ENCODE assay signal across 8 mouse cellular contexts in the genomic region with DNA sequence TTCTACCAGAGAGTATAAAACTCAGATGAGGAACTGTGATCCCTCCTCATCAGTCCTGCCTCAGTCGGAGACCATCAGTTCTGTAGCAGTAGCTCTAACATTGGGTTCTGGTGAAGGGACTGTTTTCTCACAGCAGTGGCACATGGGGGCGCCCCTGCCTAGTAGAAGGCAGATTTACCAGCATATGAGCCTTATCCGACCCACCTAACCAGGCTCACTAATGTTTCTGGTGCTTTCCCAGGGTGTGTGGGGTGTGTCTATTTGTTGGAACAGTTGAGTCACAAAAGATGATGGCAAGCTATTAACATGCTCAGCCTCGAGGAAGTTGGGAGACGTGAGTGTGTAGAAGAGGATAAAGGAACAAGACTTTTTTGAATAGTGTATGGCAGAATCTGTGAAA.
DNase-seq lines count a peak whose midpoint lies in the region; ATAC-seq lines count a peak whose summit lies in the region.

No protein-coding gene starts in this region.

- H3K27ac ChIP-seq in hindbrain, embryonic 14.5 days: no peak overlapping the region
- H3K27ac ChIP-seq in neural tube, embryonic 13.5 days (replicated peaks): no peak overlapping the region

- peak; percentile 88 for ATAC-seq in hindbrain, embryonic 14.5 days (ENCODE audit: low FRiP score)
- ATAC-seq in neural tube, embryonic 13.5 days (ENCODE audit: low read depth): peak; percentile 80

- 26% methylated on average over 5 of the region's 5 CpGs for WGBS in hindbrain, embryonic 14.5 days
- 27% methylated on average over 5 of the region's 5 CpGs for WGBS in neural tube, embryonic 13.5 days

- intact Hi-C loops in gastrocnemius, postnatal 36 days (cut with DNase I): loop anchor here (10.0 kb wide), 1 partner anchor 1081 kb away; no protein-coding TSS in a partner anchor
- intact Hi-C loops in left cerebral cortex, postnatal 36 days (cut with DNase I): loop anchor here (2.0 to 5.0 kb wide), 2 partner anchors 429 to 1083 kb away; no protein-coding TSS in a partner anchor

- no peak overlapping the region for H3K9ac ChIP-seq in hindbrain, embryonic 14.5 days
- H3K9ac ChIP-seq in neural tube, embryonic 13.5 days: no peak overlapping the region

- DNase-seq in gastrocnemius, adult 18-20 months (ENCODE audit: low spot score): peak; percentile 2
- no peak for DNase-seq in gastrocnemius, postnatal 36 days
- peak; percentile 5 for DNase-seq in MN1 (ENCODE audit: low spot score)
- peak; percentile 70 for DNase-seq in embryo, embryonic 10.5 days (ENCODE audit: low spot score)
- DNase-seq in hindbrain, embryonic 14.5 days (ENCODE audit: low spot score): peak; percentile 70
- peak; percentile 37 to 42 for DNase-seq in left cerebral cortex, postnatal 36 days (ENCODE audit: low spot score in 2 of 2)
- DNase-seq in thymus, postnatal 14 days: no peak

- H3K4me1 ChIP-seq in hindbrain, embryonic 14.5 days (replicated peaks; ENCODE audit: control insufficient read depth, insufficient read depth, low read length): no peaks in the 10 kb centered on the region
- H3K4me1 ChIP-seq in neural tube, embryonic 13.5 days (replicated peaks): no peaks in the 10 kb centered on the region; the same call in 1 of the 2 replicates

- H3K4me2 ChIP-seq in hindbrain, embryonic 14.5 days (replicated peaks): no peak overlapping the region
- no peak overlapping the region for H3K4me2 ChIP-seq in neural tube, embryonic 13.5 days

- no peaks in the 10 kb centered on the region for H3K36me3 ChIP-seq in hindbrain, embryonic 14.5 days (replicated peaks; ENCODE audit: control insufficient read depth, insufficient read depth)
- no peaks in the 10 kb centered on the region for H3K36me3 ChIP-seq in neural tube, embryonic 13.5 days

- H3K9me3 ChIP-seq in hindbrain, embryonic 14.5 days (ENCODE audit: control insufficient read depth, low read length): no peaks in the 10 kb centered on the region
- H3K9me3 ChIP-seq in neural tube, embryonic 13.5 days: no peaks in the 10 kb centered on the region

- no peaks in the 10 kb centered on the region for H3K27me3 ChIP-seq in hindbrain, embryonic 14.5 days (ENCODE audit: control insufficient read depth, insufficient read depth, low read length)
- H3K27me3 ChIP-seq in neural tube, embryonic 13.5 days: no peaks in the 10 kb centered on the region

- H3K4me3 ChIP-seq in hindbrain, embryonic 14.5 days (replicated peaks; ENCODE audit: low read length): no peak overlapping the region
- no peak overlapping the region for H3K4me3 ChIP-seq in neural tube, embryonic 13.5 days

Comparison
In these comparisons a context has a peak if more than half of its experiments do, and no peak if none do; other contexts are left out.
1. DNase-seq: peak in gastrocnemius, adult 18-20 months (single experiment), MN1 (single experiment), embryo, embryonic 10.5 days (single experiment), hindbrain, embryonic 14.5 days (single experiment) and left cerebral cortex, postnatal 36 days (2 of 2); none in gastrocnemius, postnatal 36 days (0 of 2) and thymus, postnatal 14 days (single experiment).